In genomic region chr7:18909797-18910196, GRCm38 (mm10) we compare ENCODE assay signal across 8 mouse cellular contexts. TPM values are rescaled to one million over a fixed set of nuclear protein-coding genes. Genes with fewer than 3 reads are reported as not detected.
DNase-seq lines count a peak whose midpoint lies in the region; ATAC-seq and TF ChIP-seq lines count a peak whose summit lies in the region.

No protein-coding gene starts in this region.

- WGBS in kidney, embryonic 16.5 days, result 5% methylated on average over 17 of the region's 17 CpGs
- WGBS in hindbrain, embryonic 16.5 days, result 5% methylated on average over 17 of the region's 17 CpGs
- WGBS in midbrain, embryonic 15.5 days, result 8% methylated on average over 17 of the region's 17 CpGs

- H3K27ac ChIP-seq in kidney, embryonic 16.5 days (ENCODE audit: low read length), result no peak overlapping the region
- H3K27ac ChIP-seq in cortical plate, adult 2 months (ENCODE audit: insufficient read depth, low read length), result no peak overlapping the region
- H3K27ac ChIP-seq in hindbrain, embryonic 16.5 days (ENCODE audit: low read depth, low read length), result no peak overlapping the region
- no peak overlapping the region for H3K27ac ChIP-seq in midbrain, embryonic 15.5 days

- H3K36me3 ChIP-seq in kidney, embryonic 16.5 days (ENCODE audit: insufficient read depth, low read length), result no peaks in the 10 kb centered on the region
- H3K36me3 ChIP-seq in hindbrain, embryonic 16.5 days (ENCODE audit: control insufficient read depth, insufficient read depth, low read length), result no peaks in the 10 kb centered on the region
- no peaks in the 10 kb centered on the region for H3K36me3 ChIP-seq in midbrain, embryonic 15.5 days (replicated peaks)

- peak overlapping the region; percentile 85 for H3K9ac ChIP-seq in kidney, embryonic 16.5 days (replicated peaks; ENCODE audit: low read length)
- H3K9ac ChIP-seq in hindbrain, embryonic 16.5 days (ENCODE audit: low read depth, low read length), result peak overlapping the region; percentile 65
- H3K9ac ChIP-seq in midbrain, embryonic 15.5 days, result peak overlapping the region; percentile 37; the same call in 1 of the 2 replicates

- TF ChIP-seq CTCF in cortical plate, adult 2 months (IDR thresholded peaks at IDR 0.05; ENCODE audit: extremely low read depth, insufficient read depth, low read length), result no peak

- H3K4me2 ChIP-seq in kidney, embryonic 16.5 days (replicated peaks; ENCODE audit: low read depth, low read length), result peak overlapping the region; percentile 83
- peak overlapping the region; percentile 68 for H3K4me2 ChIP-seq in hindbrain, embryonic 16.5 days (ENCODE audit: low read length)
- H3K4me2 ChIP-seq in midbrain, embryonic 15.5 days, result peak overlapping the region; percentile 63

- H3K4me1 ChIP-seq in kidney, embryonic 16.5 days (ENCODE audit: insufficient read depth, low read length), result peaks cover 16% of the 10 kb centered on the region
- no peaks in the 10 kb centered on the region for H3K4me1 ChIP-seq in cortical plate, adult 2 months (ENCODE audit: control insufficient read depth, insufficient read depth, low read length)
- peaks cover 15% of the 10 kb centered on the region for H3K4me1 ChIP-seq in hindbrain, embryonic 16.5 days (ENCODE audit: control insufficient read depth, insufficient read depth, low read depth, low read length)
- peaks cover 17% of the 10 kb centered on the region for H3K4me1 ChIP-seq in midbrain, embryonic 15.5 days

- H3K27me3 ChIP-seq in kidney, embryonic 16.5 days (ENCODE audit: insufficient read depth, low read length), result no peaks in the 10 kb centered on the region
- H3K27me3 ChIP-seq in hindbrain, embryonic 16.5 days (replicated peaks; ENCODE audit: control insufficient read depth, insufficient read depth, low read length), result no peaks in the 10 kb centered on the region
- H3K27me3 ChIP-seq in midbrain, embryonic 15.5 days (replicated peaks), result no peaks in the 10 kb centered on the region

- no peak for DNase-seq in kidney, postnatal 14 days
- DNase-seq in urinary bladder, adult 18-20 months (ENCODE audit: low spot score in 2 of 2), result no peak
- no peak for DNase-seq in urinary bladder, postnatal 36 days (ENCODE audit: low spot score in 2 of 2)
- DNase-seq in layer of hippocampus, postnatal 36 days, result no peak

- H3K9me3 ChIP-seq in kidney, embryonic 16.5 days (ENCODE audit: low read length), result no peaks in the 10 kb centered on the region
- H3K9me3 ChIP-seq in hindbrain, embryonic 16.5 days (ENCODE audit: control insufficient read depth, low read length), result no peaks in the 10 kb centered on the region
- no peaks in the 10 kb centered on the region for H3K9me3 ChIP-seq in midbrain, embryonic 15.5 days

- no peak for TF ChIP-seq POLR2A in cortical plate, adult 2 months (IDR thresholded peaks at IDR 0.05; ENCODE audit: extremely low read depth, insufficient read depth, low read length)

- ATAC-seq in kidney, embryonic 16.5 days (ENCODE audit: low FRiP score, low TSS enrichment), result peak; percentile 20
- ATAC-seq in hindbrain, embryonic 16.5 days, result no peak
- ATAC-seq in midbrain, embryonic 15.5 days (replicated peaks), result no peak; the same call in 1 of the 2 replicates

- H3K4me3 ChIP-seq in kidney, embryonic 16.5 days (ENCODE audit: low read length), result peak overlapping the region; percentile 92
- H3K4me3 ChIP-seq in cortical plate, adult 2 months (ENCODE audit: insufficient read depth, low read length), result peak overlapping the region; percentile 30
- peak overlapping the region; percentile 61 for H3K4me3 ChIP-seq in hindbrain, embryonic 16.5 days (ENCODE audit: low read length)
- H3K4me3 ChIP-seq in midbrain, embryonic 15.5 days, result peak overlapping the region; percentile 60

RNA-seq across cellular contexts. Expression of gene Ccdc61, which starts 0.4 kb away (rescaled TPM):
- polyA plus RNA-seq in kidney, embryonic 16.5 days (2015; fragmentation: Nextera tagmentation; extraction: Ambion mirVana), result 30.8 and 31.7 TPM in 2 replicates
- 14.7 and 15.8 TPM in 2 replicates for polyA plus RNA-seq in cortical plate, adult 2 months (2012; rRNA removed)
- 29.1 and 35.7 TPM in 2 replicates for polyA plus RNA-seq in hindbrain, embryonic 16.5 days (2015; fragmentation: Nextera tagmentation; extraction: Ambion mirVana)
- 24.6 and 25.8 TPM in 2 replicates for polyA plus RNA-seq in midbrain, embryonic 15.5 days (2015; fragmentation: Nextera tagmentation; extraction: Ambion mirVana)
- total RNA-seq in layer of hippocampus, postnatal 36 days (2021), result 10 to 100 TPM; 11.3 to 12.5 TPM

RNA-seq across cellular contexts. Expression of gene Nova2, which starts 15.9 kb away (rescaled TPM):
- polyA plus RNA-seq in kidney, embryonic 16.5 days (2015; fragmentation: Nextera tagmentation; extraction: Ambion mirVana), result 0.67 and 0.77 TPM in 2 replicates
- polyA plus RNA-seq in cortical plate, adult 2 months (2012; rRNA removed), result 22.3 and 23.3 TPM in 2 replicates
- 10.4 and 12.3 TPM in 2 replicates for polyA plus RNA-seq in hindbrain, embryonic 16.5 days (2015; fragmentation: Nextera tagmentation; extraction: Ambion mirVana)
- 15.2 and 15.9 TPM in 2 replicates for polyA plus RNA-seq in midbrain, embryonic 15.5 days (2015; fragmentation: Nextera tagmentation; extraction: Ambion mirVana)
- 10 to 100 TPM; 82.2 to 84.5 TPM for total RNA-seq in layer of hippocampus, postnatal 36 days (2021)

RNA-seq across cellular contexts. Expression of gene Pglyrp1, which starts 38.7 kb away (rescaled TPM):
- polyA plus RNA-seq in kidney, embryonic 16.5 days (2015; fragmentation: Nextera tagmentation; extraction: Ambion mirVana), result 1.8 TPM in 2 replicates
- 15.7 and 16.0 TPM in 2 replicates for polyA plus RNA-seq in cortical plate, adult 2 months (2012; rRNA removed)
- 31.2 and 36.7 TPM in 2 replicates for polyA plus RNA-seq in hindbrain, embryonic 16.5 days (2015; fragmentation: Nextera tagmentation; extraction: Ambion mirVana)
- polyA plus RNA-seq in midbrain, embryonic 15.5 days (2015; fragmentation: Nextera tagmentation; extraction: Ambion mirVana), result 27.0 and 27.3 TPM in 2 replicates
- 10 to 100 TPM; 13.6 to 21.1 TPM for total RNA-seq in layer of hippocampus, postnatal 36 days (2021)

Comparison
In these comparisons a context has a peak if more than half of its experiments do, and no peak if none do; other contexts are left out.
1. H3K4me3 ChIP-seq: peak in every context shown above with its lines; median percentile 92 in kidney, embryonic 16.5 days; 61 in hindbrain, embryonic 16.5 days; 60 in midbrain, embryonic 15.5 days; 30 in cortical plate, adult 2 months.